Mouse (Mus musculus) kidney, adult 2 months (tissue): ENCODE measurements around the gene Exoc6b. TPM values are rescaled to one million over a fixed set of nuclear protein-coding genes. Genes with fewer than 3 reads are reported as not detected.

ENCODE experiments used
- DNase-seq: peaks from one replicate; pipeline ENCODE4 v3.0.0; 2021
- H3K27ac ChIP-seq: fragments of 200-500 bp; 2 replicates; pipeline ENCODE4 v1.5.1; 2012; ENCODE audit warnings: low read depth, low read length, control low read depth, inconsistent platforms; ENCODE audit not compliant: insufficient read depth
- H3K27me3 ChIP-seq: fragments of 200-500 bp; replicated peaks from 2 replicates; pipeline ENCODE4 v1.6.1; 2012; ENCODE audit warnings: mild to moderate bottlenecking, moderate library complexity, low read length, inconsistent platforms; ENCODE audit not compliant: control insufficient read depth, insufficient read depth
- H3K36me3 ChIP-seq: fragments of 200-500 bp; 2 replicates; pipeline ENCODE4 v1.6.1; 2012; ENCODE audit warnings: mild to moderate bottlenecking, moderate library complexity, low read length, inconsistent platforms; ENCODE audit not compliant: control insufficient read depth, insufficient read depth
- H3K4me1 ChIP-seq: fragments of 200-500 bp; 2 replicates; pipeline ENCODE4 v1.6.1; 2011; ENCODE audit warnings: low read length; ENCODE audit not compliant: control insufficient read depth, insufficient read depth
- H3K4me3 ChIP-seq: fragments of 200-500 bp; 2 replicates; pipeline ENCODE4 v1.5.1; 2011; ENCODE audit warnings: mild to moderate bottlenecking, low read depth, low read length, control low read depth; ENCODE audit not compliant: insufficient read depth
- CTCF ChIP-seq: fragments of 200-500 bp; conservative IDR thresholded peaks from 2 replicates; pipeline ENCODE4 v1.5.1; 2011; ENCODE audit warnings: low read depth, mild to moderate bottlenecking, control low read depth, low read length, moderate library complexity, mixed read lengths; ENCODE audit not compliant: insufficient read depth, insufficient read length
- POLR2A ChIP-seq: fragments of 200-500 bp; IDR thresholded peaks from one replicate; pipeline ENCODE4 v1.6.1; 2011; ENCODE audit warnings: low read depth, low read length, control low read depth
- WGBS: fragments of 180-500 bp; shearing (Covaris S2); methylation state at CpG from one replicate; pipeline ENCODE4 v1.1.7; 2018; 5-methylcytosine and 5-hydroxymethylcytosine counted together
- polyA plus RNA-seq: library from polyadenylated mRNA; depleted of rRNA; stranded (reverse); fragments of >200 nt; gene quantifications from 2 replicates; pipeline ENCODE4 v1.2.3, GENCODE M21; 2012; rRNA removed

Exoc6b gene
- polyA plus RNA-seq, 1 experiment = 8.4 TPM

DNA sequence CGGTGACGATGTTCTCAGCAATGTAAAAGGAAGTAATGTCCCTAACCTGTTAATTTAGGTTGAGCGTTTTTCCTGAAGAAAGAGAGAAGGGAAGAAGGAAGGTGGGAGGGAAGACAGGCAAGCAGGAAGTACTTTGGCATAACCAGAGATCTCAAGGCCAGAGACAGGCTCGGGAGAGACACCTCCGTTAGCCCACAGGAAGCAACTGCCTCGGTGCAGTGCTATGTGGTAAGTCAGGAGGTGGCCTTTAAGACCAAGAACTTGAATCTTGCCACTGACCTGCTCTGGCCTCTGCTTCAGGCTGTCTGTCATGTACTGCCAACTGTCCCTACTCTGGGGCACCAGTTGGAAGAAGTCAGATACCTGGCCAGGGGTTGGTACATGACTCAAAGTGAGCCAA is 500.4 kb downstream of the Exoc6b start:
- Histone ChIP-seq H3K4me3 (no peak overlapping the region), H3K4me1 (no peaks in the 10 kb centered on the region), H3K36me3 (no peaks in the 10 kb centered on the region), H3K27me3 (no peaks in the 10 kb centered on the region), H3K27ac (no peak overlapping the region)
- no peak for DNase-seq
- no peak for TF ChIP-seq CTCF
- TF ChIP-seq POLR2A = no peak
- 77% methylated on average over 6 of the region's 6 CpGs for WGBS

Other genes starting within 250 kb of the Exoc6b start
- gene Spr, start 68.3 kb upstream of the Exoc6b start, polyA plus RNA-seq = 65.7 and 79.7 TPM in 2 replicates
- 62.8 and 79.7 TPM in 2 replicates for gene Emx1, start 117.9 kb upstream of the Exoc6b start, polyA plus RNA-seq